Mouse (Mus musculus) right cerebral cortex, postnatal 25 days (tissue): ENCODE measurements around the gene Sox6.

ENCODE experiments used
- DNase-seq: peaks from one replicate; pipeline ENCODE4 v3.0.0; 2022

Sox6 gene

DNA sequence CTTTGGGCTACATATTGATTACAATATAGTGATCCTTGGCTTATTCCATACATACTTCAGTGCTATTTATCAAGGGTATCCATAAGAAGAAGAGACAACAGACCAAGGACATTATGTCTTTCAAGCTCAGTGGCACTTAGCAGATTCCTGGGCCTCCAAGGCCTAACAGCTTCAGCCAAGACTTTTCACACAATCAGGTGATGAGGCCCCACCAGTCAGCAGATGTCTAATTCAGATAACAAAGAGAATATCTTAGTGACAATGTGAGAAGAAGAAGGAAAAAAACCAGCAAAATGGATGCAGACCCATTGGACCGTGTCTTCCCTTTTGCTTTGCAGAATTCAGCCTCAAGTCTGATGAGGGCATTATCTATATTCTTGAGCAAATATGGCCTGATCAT lies 150.0 kb downstream of the Sox6 start:
- DNase-seq, result no peak

DNA sequence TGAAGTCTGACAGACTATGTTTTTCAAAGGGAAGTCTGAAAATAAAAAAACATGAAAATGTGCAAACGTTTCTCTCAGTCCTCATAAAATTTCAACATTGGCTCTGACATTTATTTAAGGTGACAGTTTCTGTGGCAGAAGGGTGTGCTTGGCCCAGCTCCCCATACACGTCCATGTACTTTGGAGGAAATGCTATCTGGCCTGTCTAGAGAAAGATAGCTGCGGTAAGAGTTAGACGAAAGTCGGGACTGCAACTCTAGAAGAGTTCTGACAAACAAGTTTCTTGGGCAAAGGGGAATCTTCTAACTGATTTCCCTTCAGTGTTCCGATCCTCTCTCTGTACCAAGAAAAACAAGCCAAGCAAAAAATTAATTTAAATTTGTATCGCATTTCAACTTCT lies 150.5 kb downstream of the Sox6 start:
- no peak for DNase-seq

DNA sequence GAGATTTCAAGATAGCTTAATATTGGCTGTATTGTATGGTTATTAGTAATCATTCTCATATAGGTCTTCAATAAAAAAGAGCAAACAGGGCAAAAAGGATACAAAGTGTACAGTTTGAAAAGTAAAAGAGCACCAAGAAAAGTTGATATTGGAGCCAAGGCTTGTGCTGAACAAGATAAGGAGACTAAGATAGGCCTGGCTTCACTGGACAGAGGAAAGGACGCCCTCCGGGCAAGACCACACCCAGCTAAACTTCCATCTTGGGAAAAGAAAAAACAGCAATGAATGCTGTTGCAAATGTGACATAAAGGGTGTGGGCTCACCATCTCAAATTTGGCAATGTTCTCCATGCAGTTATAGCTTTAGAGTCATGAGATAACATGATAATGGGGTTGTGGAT lies 165.7 kb downstream of the Sox6 start:
- DNase-seq, result no peak

DNA sequence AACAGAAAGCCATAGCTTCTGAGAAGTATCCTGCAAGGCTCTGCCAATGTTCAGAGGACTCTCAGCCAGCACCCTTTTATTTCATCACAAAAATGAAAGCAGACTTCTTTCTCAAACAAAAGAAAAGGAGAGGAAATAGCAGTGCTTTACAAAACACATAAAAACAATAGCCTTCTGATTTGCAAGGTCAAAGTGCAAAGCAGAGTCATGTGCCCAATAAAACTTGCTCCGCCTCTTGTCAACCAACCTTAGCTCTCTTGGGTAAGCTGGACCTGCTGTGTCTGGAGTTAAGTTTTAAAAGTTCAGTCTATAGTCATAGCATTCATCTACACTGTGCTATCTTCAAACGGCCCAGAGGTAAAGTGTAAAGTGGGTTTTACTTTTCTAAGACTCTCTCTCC lies 170.1 kb downstream of the Sox6 start:
- DNase-seq, result no peak

DNA sequence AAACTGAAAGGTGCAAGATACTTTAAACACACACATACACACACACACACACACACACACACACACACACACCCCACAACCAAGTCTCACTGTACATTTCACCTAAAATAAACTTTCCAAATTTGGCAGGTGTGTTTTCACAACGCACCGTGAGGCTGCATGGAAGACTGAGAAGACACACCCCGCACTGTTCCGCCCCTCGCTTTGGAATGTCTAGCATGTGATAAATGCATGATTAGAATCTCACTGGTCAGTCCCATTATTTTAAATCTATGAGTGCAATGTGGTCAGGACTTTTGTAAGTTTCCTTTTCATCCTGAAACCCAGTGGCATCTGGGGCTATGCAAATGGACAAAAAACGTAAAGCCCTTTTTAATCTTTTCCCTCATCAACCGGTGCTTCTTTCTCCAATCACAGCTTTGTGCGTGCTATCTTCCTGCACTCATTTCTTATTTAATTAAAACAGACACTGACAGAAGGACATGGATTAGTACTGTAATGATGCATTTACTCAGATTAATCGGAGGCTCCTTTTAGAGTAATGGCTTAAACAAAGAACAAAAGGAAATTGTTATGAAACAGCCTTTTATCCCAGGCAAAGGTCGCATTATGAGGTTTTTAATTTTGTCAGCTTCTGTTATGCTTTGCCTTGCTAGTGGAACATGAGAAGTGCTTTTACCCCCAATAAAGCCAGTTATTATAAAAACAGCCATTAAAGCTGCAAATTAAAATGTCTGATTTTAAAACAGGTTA lies 170.9 kb downstream of the Sox6 start:
- no peak for DNase-seq

DNA sequence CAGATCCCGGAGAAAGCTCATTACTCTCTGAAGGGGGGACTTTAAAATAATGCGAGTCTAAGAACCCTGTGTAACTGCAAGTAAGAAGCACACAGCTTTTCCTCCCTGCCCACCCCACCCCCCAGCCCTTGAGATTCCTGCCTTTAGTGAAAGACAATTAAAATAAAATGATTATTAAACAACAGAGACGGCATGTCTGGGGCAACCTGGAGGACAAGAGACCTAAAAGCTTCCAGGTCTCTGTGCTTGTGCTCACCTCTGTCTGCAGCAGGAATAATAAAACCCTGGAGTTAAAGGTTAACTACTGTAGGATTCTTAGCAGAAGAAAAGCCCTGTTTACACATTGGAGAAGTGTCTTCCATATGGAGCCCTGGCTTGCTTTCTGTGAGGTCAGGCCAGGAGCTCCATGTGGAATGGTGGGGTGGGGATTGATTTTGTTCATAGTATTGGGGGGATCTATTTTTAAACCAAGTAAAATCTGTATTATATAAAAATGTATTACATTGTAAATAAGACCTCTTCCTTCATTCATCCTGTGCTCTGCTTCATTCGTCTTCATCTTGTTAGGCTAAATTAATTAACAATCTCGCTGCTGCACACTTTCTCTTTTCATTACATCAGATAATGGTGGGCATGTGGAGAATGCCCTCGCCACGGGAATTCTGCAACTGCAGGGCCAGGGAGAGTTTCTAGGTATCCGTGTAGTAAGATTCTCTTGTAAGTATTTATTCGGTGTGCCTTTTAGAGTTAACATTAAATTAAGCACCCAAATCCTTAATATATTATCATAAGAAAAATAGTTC lies 171.7 kb downstream of the Sox6 start:
- no peak for DNase-seq

DNA sequence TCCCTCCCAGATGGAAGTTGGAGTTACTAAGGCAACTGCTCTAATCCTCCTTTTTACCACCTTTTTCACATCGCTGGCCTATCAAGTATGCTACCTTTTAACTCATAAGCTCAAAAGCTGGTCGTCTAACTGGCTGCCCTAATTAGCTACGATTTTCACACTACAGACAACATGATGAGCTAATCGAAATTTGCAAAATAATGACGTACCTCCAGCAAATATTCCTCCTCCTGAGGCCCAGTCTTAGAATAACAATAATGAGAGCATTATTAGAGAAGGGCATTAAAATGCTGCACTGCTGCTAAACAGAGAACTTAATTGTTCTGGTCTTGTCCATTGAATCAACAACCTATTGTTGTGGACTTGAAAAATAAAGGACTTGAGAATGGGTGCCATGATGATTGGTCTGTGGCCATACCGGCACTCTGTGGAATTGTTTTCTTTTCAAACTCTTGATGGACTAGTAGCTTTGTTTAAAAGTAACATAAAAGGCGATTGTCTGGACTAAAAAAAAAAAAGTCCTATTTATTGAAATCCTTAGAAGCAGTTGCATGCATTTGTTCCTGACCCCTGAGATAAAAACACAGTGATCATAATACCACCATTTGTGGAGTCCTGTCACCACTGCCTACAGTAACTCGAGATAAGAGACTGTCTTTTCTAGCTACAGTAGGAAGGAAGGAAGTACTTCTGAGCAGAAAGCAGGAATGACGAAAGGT lies 172.5 kb downstream of the Sox6 start:
- no peak for DNase-seq

DNA sequence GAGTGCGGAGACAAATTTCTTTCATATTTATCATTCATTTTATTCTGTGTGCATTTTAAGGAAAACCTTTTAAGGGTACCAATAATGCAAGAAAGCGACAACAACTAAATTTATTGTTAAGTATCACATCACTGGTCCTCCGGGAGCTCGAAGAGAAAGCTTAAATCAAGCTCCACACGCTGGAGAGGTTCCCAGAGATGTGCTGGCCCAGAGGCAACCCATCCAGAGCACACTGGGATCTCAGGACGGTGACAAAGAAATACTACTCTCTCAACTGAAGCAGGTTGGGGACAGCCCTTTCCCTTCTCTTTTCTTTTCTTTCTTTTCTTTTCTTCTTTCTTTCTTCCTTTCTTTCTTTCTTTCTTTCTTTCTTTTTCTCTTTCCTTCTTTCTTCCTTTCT lies 173.4 kb downstream of the Sox6 start:
- DNase-seq, result no peak

DNA sequence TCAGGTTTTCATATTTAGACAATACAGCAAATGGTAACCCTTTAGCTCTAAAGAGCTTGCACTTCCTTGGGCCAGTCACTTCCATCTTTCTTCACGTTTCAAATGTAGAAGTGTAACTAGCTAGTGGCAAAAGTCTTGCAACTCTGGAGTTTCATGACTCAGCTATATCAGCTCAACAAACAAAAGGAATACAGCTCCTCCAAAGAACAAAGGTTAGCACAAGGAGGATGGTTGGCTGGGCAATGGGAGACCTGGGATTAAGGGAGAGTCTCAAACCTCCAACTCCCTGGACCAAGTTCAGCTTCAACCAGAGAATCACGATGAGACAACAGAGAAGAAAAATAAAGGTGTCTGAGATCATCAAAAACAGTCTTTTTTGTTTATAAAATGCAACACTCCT lies 174.2 kb downstream of the Sox6 start:
- no peak for DNase-seq

DNA sequence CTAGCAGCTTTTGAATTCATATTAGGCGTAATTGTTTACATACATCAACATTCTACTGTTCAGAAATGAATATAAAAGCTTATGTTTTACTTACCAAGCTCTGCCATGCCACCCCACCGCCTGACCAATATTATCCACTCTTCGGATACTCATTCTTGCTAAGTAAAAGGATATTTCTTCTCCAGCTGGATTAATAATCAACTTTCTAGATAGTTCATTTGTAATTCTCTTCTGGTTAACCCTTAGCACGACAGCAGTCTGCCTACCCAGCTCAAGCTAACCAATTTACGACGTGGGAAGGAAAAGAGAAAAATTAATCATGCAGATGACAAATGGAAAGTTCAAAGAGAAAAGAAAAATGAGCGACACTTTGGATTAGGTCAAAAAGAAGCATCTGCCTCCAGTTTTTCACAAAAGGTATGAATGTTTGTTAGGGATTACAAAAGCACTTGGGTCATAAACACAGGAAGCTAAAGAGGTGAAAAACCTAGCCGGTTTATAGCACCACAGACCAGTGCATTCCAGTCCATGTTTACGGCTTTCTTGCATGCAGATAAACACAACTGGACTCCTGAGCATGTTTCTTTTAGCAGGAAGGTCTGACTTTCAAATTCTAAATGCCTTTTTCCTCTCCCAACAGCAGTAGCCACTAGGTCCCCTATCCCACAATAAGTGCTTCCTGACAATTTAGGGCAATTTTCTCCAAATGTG lies 178.8 kb downstream of the Sox6 start:
- DNase-seq, result no peak

DNA sequence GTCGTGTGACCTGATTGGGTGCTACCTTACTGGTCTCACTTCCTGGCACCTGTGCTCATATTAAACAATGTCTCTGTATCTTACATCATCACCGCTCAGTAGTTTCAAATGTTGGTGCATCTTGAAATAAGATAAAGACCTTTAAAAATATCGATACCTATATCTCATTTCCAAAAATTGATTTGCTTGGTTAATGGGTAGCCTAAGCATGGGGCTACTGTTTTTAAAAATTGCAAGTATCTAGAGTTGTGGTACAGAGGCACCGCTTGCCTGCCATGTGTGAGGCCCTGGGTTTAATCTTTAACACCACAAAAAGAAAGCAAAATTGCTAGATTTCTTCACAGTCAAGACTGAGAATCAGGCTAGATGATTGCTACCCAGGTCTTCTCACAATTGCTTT lies 187.5 kb downstream of the Sox6 start:
- no peak for DNase-seq

DNA sequence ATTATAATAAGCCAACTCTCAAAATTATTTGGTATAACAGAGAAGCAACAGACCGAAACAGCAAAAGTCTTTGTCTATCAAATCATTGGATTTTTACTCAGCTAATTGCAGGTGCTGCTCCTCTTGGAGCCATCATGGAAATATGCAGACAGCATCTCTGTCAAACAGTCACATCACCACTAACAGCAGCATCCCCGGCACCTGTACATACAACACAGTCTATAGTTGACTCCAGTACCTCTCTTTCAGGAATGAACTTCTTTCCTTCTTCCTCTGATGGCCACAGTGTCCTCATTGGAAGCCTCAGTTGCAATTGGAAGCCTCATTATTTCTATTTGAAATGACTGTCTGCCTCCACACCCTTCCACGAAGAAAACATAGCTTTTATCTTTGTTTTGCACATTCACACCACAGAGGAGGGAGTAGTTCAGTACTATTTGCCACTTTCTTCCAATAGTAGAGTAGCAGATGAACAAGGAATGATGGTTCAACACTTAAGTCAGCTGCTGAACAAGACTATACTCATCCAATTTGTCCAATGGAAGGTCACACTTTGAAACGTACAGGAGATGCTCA lies 192.7 kb downstream of the Sox6 start:
- DNase-seq, result no peak

DNA sequence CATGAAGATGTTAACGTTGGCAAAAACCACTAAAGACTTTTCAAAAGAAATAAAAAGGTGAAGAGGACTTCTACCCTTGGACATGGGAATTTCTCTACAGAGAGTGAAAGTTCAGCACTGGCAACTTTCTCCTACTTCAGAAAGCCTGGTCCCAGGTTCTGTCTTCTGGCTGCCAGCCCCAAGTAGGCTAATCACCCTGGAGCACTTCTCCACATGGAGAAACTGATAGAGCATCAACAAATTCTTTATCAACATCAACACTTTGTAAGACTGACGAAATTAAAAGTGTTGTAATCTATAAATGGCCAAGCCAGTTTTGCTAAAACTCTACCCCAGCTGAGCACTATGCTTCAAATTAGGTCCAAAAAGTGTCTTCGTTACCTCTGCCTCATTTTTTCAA lies 193.7 kb downstream of the Sox6 start:
- DNase-seq, result no peak

DNA sequence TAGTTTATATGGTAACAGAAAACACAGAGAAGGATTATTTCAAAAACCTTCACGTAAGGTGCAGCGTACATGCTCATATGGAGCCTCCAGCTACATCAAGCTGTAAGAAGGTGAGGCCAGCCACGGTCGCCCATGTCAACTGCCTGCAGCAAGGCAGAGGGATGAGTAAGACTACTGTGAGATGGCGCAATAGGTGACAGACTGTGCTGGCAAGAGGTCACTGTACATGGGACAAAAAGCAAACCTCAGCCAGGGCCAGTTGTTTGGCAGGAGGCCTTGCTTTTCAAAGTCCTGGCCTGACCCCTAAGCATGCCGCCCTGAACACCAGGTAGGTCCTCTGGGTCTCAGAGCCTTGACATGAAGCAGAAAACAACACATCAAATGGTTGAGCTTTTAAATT lies 194.2 kb downstream of the Sox6 start:
- DNase-seq, result no peak

DNA sequence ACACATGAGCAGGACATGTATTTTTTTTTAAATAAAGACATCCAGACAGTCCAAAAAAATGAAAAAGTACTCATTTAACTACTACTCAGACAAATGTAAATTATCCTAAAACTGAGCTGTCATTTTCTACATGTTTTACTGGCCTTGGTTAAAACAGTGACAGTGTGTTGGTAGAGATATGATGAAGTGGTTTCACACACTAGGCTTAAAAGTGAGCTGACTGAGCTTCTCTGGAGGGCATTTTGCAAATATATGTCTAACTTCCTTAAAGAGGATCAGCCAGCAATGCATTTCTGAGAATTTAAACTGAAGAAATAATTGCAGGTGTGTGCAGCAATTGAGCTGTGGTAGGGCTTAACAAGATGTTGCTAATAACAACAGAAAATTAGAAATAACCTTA lies 196.3 kb downstream of the Sox6 start:
- DNase-seq, result no peak

DNA sequence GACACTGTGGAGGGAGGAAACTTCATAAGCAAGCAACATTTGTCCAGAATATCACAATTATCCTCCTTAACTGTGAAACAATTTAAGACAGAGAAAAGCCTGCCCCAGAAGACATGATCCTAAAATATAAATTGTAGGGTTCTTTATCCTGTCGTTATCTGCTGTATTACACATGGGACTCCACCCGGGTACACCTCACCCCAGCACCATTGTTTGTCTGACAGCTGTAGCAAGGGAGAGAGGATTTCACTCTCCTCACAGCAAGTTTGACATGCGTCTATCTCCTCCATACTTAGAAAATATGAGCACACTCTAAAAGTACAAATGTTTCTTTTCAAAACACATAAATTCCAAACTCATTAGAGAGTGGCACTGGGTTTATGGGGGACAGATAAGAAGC lies 198.0 kb downstream of the Sox6 start:
- DNase-seq, result no peak

DNA sequence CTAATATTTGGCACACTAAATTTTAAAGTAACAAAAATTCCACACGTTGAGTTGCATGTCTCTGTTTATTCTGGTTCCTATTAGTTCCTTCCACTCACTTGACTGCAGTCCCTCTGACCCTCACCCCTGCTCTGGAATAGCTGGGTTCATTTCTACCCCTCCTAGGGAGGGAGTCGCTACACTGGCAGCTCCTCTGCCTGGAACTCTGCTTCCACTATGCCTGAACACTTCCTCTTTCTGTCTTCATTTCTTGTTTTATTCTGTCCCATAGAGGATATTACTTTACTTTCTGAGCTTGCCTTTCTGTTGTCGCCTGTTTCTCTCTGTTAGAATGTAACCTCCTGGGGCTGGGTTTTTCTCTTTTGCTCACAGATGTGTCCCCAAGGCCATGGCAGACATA lies 203.6 kb downstream of the Sox6 start:
- no peak for DNase-seq

DNA sequence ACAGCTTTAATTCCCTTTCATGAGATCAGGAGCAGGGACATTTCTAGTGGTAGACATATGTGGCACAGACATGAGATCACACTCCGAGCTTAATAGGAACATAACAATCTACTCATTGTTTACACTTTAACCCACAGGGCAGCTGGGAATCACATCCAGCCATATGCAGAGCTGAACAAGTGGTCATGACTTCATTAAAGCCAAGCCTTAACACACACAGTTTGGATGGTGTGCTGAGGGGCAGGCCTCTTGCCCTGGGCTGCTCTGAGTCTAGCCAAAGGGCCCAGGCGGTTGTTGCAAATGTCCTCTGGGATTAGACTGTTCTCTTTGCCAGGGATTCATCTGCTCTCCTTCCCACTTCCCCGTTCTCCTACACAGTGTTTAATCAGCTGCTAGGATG lies 204.9 kb downstream of the Sox6 start:
- no peak for DNase-seq

DNA sequence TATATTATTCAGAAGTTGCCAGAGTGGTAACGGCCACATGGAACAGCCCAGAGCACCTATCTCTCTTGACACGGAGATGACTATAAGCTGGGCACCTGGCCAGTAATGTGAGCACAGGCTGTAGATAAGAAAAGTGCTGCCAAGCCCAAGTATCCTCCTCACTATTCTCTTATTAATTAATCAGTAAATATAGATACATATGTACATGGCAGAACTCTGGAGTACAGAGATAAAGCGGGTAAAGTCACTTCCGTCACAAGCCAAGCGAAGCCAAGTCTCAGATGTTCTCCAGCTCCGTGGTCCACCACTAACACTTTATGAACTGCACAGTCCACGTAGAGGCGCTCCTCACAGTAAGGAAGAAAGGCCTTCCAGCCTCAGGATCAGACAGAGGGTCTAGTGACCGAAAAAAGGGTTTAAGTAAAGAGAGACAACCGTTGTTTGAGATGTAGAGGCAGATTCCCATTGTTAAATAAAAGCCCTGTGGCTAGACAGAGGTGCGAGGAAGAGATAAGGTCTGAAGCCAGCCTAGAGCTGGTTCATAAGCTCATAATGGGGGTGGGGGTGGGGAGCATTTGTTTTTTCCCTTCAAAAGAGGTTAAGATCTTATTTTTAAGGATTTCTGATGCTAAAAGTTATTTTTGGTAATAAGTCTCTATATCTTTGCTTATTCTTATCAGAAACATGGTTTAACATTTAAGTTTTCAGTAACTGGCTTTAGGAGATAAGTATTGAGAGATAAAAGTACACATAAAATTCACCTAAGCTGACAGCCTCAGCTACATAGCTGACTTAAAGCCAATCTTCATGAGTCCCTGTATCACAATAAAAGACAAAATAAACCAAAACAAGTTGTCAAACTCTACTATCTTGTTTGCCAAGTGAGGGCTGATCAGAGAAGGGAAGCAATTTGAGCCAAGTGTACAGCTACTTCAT lies 207.4 kb downstream of the Sox6 start:
- DNase-seq, result no peak

DNA sequence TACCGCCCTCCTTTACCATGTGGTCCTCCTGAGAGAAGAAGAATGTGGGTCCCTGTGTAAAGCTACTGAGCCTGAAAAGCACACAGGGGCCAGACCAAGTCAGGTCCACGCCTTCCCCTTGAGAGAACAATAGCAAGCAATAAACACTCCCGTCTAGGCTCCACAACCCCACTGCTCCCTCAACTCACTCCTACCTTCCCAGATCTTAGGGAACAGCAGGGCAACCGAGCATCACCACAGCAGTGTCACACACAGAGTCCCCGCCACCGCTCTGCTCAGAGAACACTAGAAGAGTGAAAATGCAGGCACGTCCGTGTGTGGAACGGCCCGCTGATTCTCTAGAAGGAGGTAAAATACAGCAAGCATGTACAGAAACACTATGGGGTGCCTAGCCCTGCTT lies 208.2 kb downstream of the Sox6 start:
- DNase-seq, result no peak

DNA sequence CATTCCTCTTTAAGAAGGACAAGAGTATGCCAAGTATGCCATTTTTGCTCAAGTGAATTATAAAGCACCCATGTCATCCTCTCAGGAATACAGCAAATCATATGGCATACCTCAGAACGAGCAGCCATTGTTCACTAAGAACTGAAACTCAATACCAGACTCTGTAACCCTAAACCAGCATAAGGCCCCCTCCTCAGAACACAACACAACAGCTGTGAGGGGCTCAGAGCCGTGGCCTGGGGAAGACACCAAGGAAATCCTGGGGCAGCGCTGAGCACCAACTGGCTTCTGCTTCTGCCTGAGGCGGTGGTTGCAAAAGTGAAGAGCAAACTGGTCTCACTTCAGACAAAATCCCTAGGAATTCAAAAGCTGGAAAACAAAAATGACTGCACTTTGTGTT lies 208.8 kb downstream of the Sox6 start:
- no peak for DNase-seq

DNA sequence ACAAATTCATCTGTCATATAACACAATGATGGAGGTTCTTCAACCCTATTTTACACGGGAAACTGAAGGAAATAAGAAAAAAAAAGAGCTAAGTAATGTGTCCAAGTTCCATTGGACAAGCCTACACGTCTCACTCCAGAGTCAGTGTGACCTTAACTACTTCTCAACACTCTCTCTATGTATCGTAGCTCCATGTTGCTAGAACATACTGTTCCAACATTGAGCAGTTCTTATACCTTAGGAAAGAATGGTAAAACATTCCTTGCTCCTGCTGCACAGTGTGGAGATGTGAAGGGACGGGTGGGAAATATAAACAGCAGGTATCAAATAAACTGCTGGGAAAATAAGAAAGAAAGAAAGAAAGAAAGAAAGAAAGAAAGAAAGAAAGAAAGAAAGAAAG lies 209.3 kb downstream of the Sox6 start:
- no peak for DNase-seq
